Mouse (Mus musculus) midbrain, embryonic 11.5 days (tissue): ENCODE measurements at regions not wholly inside any gene's neighbourhood (a gene's known extent, or its start where the extent isn't known, plus 50 kb on each side); places are given as distances from the start of the nearest gene placed in this dataset.

Experiments
- ATAC-seq: fragments of 200-750 bp; cut with Nextera tagmentation; 2 replicates; pipeline ENCODE4 v1.8.0; 2017; ENCODE audit warnings: moderate TSS enrichment, moderate library complexity; ENCODE audit not compliant: low FRiP score
- DNase-seq: peaks from one replicate; pipeline ENCODE4 v3.0.0; 2015; ENCODE audit warnings: low spot score; ENCODE audit errors: missing footprints
- H3K27ac ChIP-seq: fragments of 300-500 bp; sonication (generic); 2 replicates; pipeline ENCODE4 v1.5.1; 2014; ENCODE audit warnings: low read depth, low read length
- H3K27me3 ChIP-seq: fragments of 300-500 bp; sonication (generic); 2 replicates; pipeline ENCODE4 v1.6.1; 2014; ENCODE audit warnings: mild to moderate bottlenecking, low read length, moderate library complexity, mixed read lengths; ENCODE audit not compliant: control insufficient read depth, insufficient read depth
- H3K36me3 ChIP-seq: fragments of 300-500 bp; sonication (generic); 2 replicates; pipeline ENCODE4 v1.6.1; 2014; ENCODE audit warnings: mild to moderate bottlenecking, low read length, moderate library complexity, mixed read lengths; ENCODE audit not compliant: control insufficient read depth, insufficient read depth
- H3K4me1 ChIP-seq: fragments of 300-500 bp; sonication (generic); 2 replicates; pipeline ENCODE4 v1.6.1; 2014; ENCODE audit warnings: low read length; ENCODE audit not compliant: control insufficient read depth, insufficient read depth
- H3K4me2 ChIP-seq: fragments of 300-500 bp; sonication (generic); 2 replicates; pipeline ENCODE4 v1.6.1; 2014; ENCODE audit warnings: mild to moderate bottlenecking, moderate library complexity
- H3K4me3 ChIP-seq: fragments of 300-500 bp; sonication (generic); 2 replicates; pipeline ENCODE4 v1.5.1; 2014; ENCODE audit warnings: low read depth, low read length
- H3K9ac ChIP-seq: fragments of 300-500 bp; sonication (generic); 2 replicates; pipeline ENCODE4 v1.6.1; 2014; ENCODE audit warnings: low read length
- H3K9me3 ChIP-seq: fragments of 300-500 bp; sonication (generic); 2 replicates; pipeline ENCODE4 v1.6.1; 2016; ENCODE audit warnings: low read length; ENCODE audit not compliant: control insufficient read depth
- WGBS: fragments of 180-500 bp; shearing (Covaris S2); extraction: QIAGEN DNeasy Blood & Tissue Kit; methylation state at CpG from one replicate; pipeline ENCODE4 v1.1.7; 2014; 5-methylcytosine and 5-hydroxymethylcytosine counted together

- Histone ChIP-seq H3K27ac (no peak overlapping the region), H3K9me3 (no peaks in the 10 kb centered on the region), H3K4me1 (no peaks in the 10 kb centered on the region), H3K27me3 (no peaks in the 10 kb centered on the region), H3K4me3 (no peak overlapping the region), H3K4me2 (no peak overlapping the region), H3K36me3 (no peaks in the 10 kb centered on the region), H3K9ac (no peak overlapping the region)
- DNase-seq (no peak), ATAC-seq (no peak)
- 79% methylated on average over 1 of the region's 1 CpGs for WGBS
These were observed 153.4 kb downstream of the Lrriq3 start for GRCm38 (mm10) chr3:155246628-155247027.

- no peak overlapping the region for H3K4me2 ChIP-seq
- no peaks in the 10 kb centered on the region for H3K27me3 ChIP-seq
- no peaks in the 10 kb centered on the region for H3K36me3 ChIP-seq
- DNase-seq (no peak), ATAC-seq (no peak)
- no peak overlapping the region for H3K4me3 ChIP-seq
- 78% methylated on average over 2 of the region's 2 CpGs for WGBS
- no peaks in the 10 kb centered on the region for H3K9me3 ChIP-seq
- H3K4me1 ChIP-seq = no peaks in the 10 kb centered on the region
- H3K9ac ChIP-seq = no peak overlapping the region
- H3K27ac ChIP-seq = no peak overlapping the region
These were observed 153.9 kb downstream of the Lrriq3 start for GRCm38 (mm10) chr3:155247124-155247523.

- Histone ChIP-seq H3K4me3 (no peak overlapping the region), H3K36me3 (no peaks in the 10 kb centered on the region), H3K27me3 (no peaks in the 10 kb centered on the region), H3K9me3 (no peaks in the 10 kb centered on the region), H3K27ac (no peak overlapping the region), H3K4me2 (no peak overlapping the region), H3K4me1 (no peaks in the 10 kb centered on the region), H3K9ac (no peak overlapping the region)
- 93% methylated on average over 1 of the region's 1 CpGs for WGBS
- DNase-seq = no peak
- no peak for ATAC-seq
These were observed 154.7 kb downstream of the Lrriq3 start for GRCm38 (mm10) chr3:155247929-155248328.

- WGBS = 85% methylated on average over 2 of the region's 2 CpGs
- H3K4me1 ChIP-seq = no peaks in the 10 kb centered on the region
- no peaks in the 10 kb centered on the region for H3K9me3 ChIP-seq
- H3K36me3 ChIP-seq = no peaks in the 10 kb centered on the region
- DNase-seq = no peak
- no peaks in the 10 kb centered on the region for H3K27me3 ChIP-seq
- H3K27ac ChIP-seq = no peak overlapping the region
- no peak overlapping the region for H3K9ac ChIP-seq
- ATAC-seq = no peak
- H3K4me2 ChIP-seq = no peak overlapping the region
- H3K4me3 ChIP-seq = no peak overlapping the region
These were observed 157.7 kb downstream of the Lrriq3 start for GRCm38 (mm10) chr3:155250904-155251303.

GRCm38 (mm10) chr3:155298206-155298605 lies 205.0 kb downstream of the Lrriq3 start:
- Histone ChIP-seq H3K9ac (no peak overlapping the region), H3K4me2 (no peak overlapping the region), H3K27me3 (no peaks in the 10 kb centered on the region), H3K27ac (no peak overlapping the region), H3K4me1 (no peaks in the 10 kb centered on the region), H3K9me3 (no peaks in the 10 kb centered on the region), H3K36me3 (no peaks in the 10 kb centered on the region), H3K4me3 (no peak overlapping the region)
- ATAC-seq = no peak
- 86% methylated on average over 3 of the region's 3 CpGs for WGBS
- no peak for DNase-seq

- DNase-seq (no peak), ATAC-seq (no peak)
- Histone ChIP-seq H3K27me3 (no peaks in the 10 kb centered on the region), H3K9ac (no peak overlapping the region), H3K4me3 (no peak overlapping the region), H3K4me1 (no peaks in the 10 kb centered on the region), H3K36me3 (no peaks in the 10 kb centered on the region), H3K27ac (no peak overlapping the region), H3K4me2 (no peak overlapping the region), H3K9me3 (no peaks in the 10 kb centered on the region)
These were observed 205.5 kb downstream of the Lrriq3 start for GRCm38 (mm10) chr3:155298724-155299123.

- Histone ChIP-seq H3K9ac (no peak overlapping the region), H3K9me3 (no peaks in the 10 kb centered on the region), H3K4me2 (no peak overlapping the region), H3K27me3 (no peaks in the 10 kb centered on the region), H3K36me3 (no peaks in the 10 kb centered on the region), H3K27ac (no peak overlapping the region), H3K4me1 (no peaks in the 10 kb centered on the region), H3K4me3 (no peak overlapping the region)
- 90% methylated on average over 2 of the region's 2 CpGs for WGBS
- ATAC-seq (no peak), DNase-seq (no peak)
These were observed 229.1 kb downstream of the Lrriq3 start for GRCm38 (mm10) chr3:155322322-155322721.

- H3K27ac ChIP-seq = no peak overlapping the region
- H3K4me1 ChIP-seq = no peaks in the 10 kb centered on the region
- no peaks in the 10 kb centered on the region for H3K27me3 ChIP-seq
- WGBS = 80% methylated on average over 2 of the region's 2 CpGs
- no peak overlapping the region for H3K4me3 ChIP-seq
- ATAC-seq (no peak), DNase-seq (no peak)
- H3K36me3 ChIP-seq = no peaks in the 10 kb centered on the region
- H3K4me2 ChIP-seq = no peak overlapping the region
- no peak overlapping the region for H3K9ac ChIP-seq
- H3K9me3 ChIP-seq = no peaks in the 10 kb centered on the region
These were observed 236.5 kb downstream of the Lrriq3 start for GRCm38 (mm10) chr3:155329701-155330100.

GRCm38 (mm10) chr3:155349185-155349584 lies 256.0 kb downstream of the Lrriq3 start:
- Histone ChIP-seq H3K27ac (no peak overlapping the region), H3K4me2 (no peak overlapping the region), H3K4me1 (no peaks in the 10 kb centered on the region), H3K9ac (no peak overlapping the region), H3K27me3 (no peaks in the 10 kb centered on the region), H3K9me3 (no peaks in the 10 kb centered on the region), H3K4me3 (no peak overlapping the region), H3K36me3 (no peaks in the 10 kb centered on the region)
- 68% methylated on average over 1 of the region's 1 CpGs for WGBS
- ATAC-seq (no peak), DNase-seq (no peak)

- WGBS = 89% methylated on average over 2 of the region's 2 CpGs
- no peak overlapping the region for H3K4me3 ChIP-seq
These were observed 258.4 kb downstream of the Lrriq3 start for GRCm38 (mm10) chr3:155351636-155352035.

More at GRCm38 (mm10) chr3:155351636-155352035, 258.4 kb downstream of the Lrriq3 start:
- no peak for ATAC-seq
- no peak for DNase-seq
- Histone ChIP-seq H3K4me1 (no peaks in the 10 kb centered on the region), H3K4me2 (no peak overlapping the region), H3K27ac (no peak overlapping the region), H3K27me3 (no peaks in the 10 kb centered on the region), H3K9me3 (no peaks in the 10 kb centered on the region), H3K36me3 (no peaks in the 10 kb centered on the region), H3K9ac (no peak overlapping the region)
